Mouse (Mus musculus) heart, postnatal 0 days (tissue): Measurements from ENCODE around the gene Cox10.

Experiments used
- CTCF ChIP-seq: IDR thresholded peaks from 2 replicates; pipeline ENCODE4 v1.5.1; 2016; ENCODE audit warnings: antibody characterized with exemption, control low read depth, low read depth
- EP300 ChIP-seq: IDR thresholded peaks from 2 replicates; pipeline ENCODE4 v1.6.1; 2016; ENCODE audit warnings: antibody characterized with exemption, low read depth

DNA sequence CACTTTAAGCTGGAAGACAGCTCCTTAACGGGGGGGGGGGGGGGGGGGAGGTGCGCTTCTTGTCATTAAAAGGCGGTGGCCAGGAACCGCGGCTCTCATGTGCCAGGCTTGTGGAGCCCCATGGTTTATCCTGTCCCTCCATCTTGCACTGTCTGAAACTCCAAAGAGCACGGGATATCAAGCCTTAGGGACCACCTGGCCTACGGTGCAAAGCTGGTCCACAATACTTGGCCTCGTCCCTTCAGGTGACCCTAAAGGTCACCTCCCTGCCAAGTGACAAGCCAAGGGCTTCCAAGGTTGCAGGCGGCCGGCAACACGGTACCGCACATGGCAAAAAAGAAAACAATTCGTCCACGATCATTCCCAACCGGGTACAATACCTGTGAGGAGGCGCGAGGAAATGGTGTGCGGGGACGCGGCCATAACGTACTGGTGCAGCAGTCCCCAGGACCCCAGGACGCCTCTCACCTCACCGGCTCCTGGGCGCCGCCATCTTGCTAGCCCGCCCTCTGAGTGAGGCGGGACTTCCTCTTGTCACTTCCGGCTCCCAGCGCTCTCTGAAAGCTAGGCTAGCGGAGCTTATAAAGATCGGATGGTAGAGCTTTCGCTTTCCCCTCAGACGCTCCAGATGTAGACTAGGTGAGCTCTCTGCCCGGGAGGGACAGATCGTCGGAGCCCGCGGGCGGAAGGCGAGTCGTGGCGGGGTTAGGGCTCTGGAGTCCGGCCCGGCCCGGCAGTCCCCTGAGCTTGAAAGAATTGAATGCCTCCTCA lies at the start of gene Cox10:
- no peak for TF ChIP-seq CTCF
- TF ChIP-seq EP300 = no peak
